Mouse (Mus musculus): ENCODE data around the gene Gm21797.
"Not testable (repeated sequence)": the region's sequence is repeated elsewhere in the genome, so short reads cannot be mapped to it uniquely, and the experiment has no call there.

The Gm21797 gene

DNA sequence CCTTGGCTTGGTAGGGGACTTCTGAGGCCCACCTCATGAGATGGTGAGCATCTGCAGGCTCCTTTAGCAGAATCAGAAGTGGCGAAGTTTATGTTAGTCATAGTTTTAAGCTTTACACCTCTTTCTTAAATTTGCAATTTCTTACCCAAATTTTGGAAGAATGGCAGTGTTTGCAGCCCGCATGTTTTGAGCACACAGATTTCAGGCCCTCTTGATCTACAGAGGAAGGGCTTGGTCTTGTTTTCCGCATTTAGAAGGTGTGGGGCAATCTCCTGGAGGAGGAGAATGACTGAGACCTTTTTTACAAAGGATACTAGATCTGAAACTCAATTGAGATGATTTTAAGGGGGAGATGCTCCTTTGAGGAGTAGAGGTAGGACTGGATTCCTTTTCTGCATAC lies at the start of gene Gm21797:
Gene Gm21797, minus strand, starts transcription at position 101 of the 400 bp plus-strand sequence.
- DNase-seq = not testable (repeated sequence)

GRCm38 (mm10) chrY:40804614-40805013 lies 29.0 kb upstream of the Gm21797 start, which contains the start of gene Gm20795:
TSS of gene Gm20795 (plus strand) at chrY:40804914.
- not testable (repeated sequence) for DNase-seq
